Mouse (Mus musculus): ENCODE results near the gene Pop4. TPM values are rescaled to one million over a fixed set of nuclear protein-coding genes. Genes with fewer than 3 reads are reported as not detected.

Gene Pop4
- polyA plus RNA-seq, 1 experiment from 2014 or later, result 64.0 TPM

Other genes starting within 250 kb of the Pop4 start
- 42.0 and 43.9 TPM in 2 replicates for gene Uri1, start 247.9 kb downstream of the Pop4 start, polyA plus RNA-seq (2015; fragmentation: Nextera tagmentation; extraction: Ambion mirVana)
- gene Ccne1, start 163.9 kb downstream of the Pop4 start, polyA plus RNA-seq (2015; fragmentation: Nextera tagmentation; extraction: Ambion mirVana), result 59.9 and 63.7 TPM in 2 replicates
- gene 1600014C10Rik, start 88.2 kb downstream of the Pop4 start, polyA plus RNA-seq (2015; fragmentation: Nextera tagmentation; extraction: Ambion mirVana), result 17.6 and 18.9 TPM in 2 replicates
- gene Plekhf1, start 43.4 kb downstream of the Pop4 start, polyA plus RNA-seq (2015; fragmentation: Nextera tagmentation; extraction: Ambion mirVana), result 5.9 and 6.3 TPM in 2 replicates